Mouse (Mus musculus) heart, embryonic 15.5 days (tissue): ENCODE data around the gene Tsc2. TPM values are rescaled to one million over a fixed set of nuclear protein-coding genes. Genes with fewer than 3 reads are reported as not detected.
A peak's percentile ranks its signal among the peaks of the same experiment; 100 is the strongest.

Experiments
- ATAC-seq: fragments of 200-750 bp; cut with Nextera tagmentation; replicated peaks from 2 replicates; pipeline ENCODE4 v1.8.0; 2017; ENCODE audit warnings: low read depth, moderate TSS enrichment; ENCODE audit not compliant: insufficient number of reproducible peaks, insufficient read depth, low FRiP score
- H3K27ac ChIP-seq: fragments of 300-500 bp; sonication (generic); 2 replicates; pipeline ENCODE4 v1.5.1; 2015; ENCODE audit warnings: mild to moderate bottlenecking, inconsistent platforms
- H3K27me3 ChIP-seq: fragments of 300-500 bp; sonication (generic); 2 replicates; pipeline ENCODE4 v1.6.1; 2015; ENCODE audit warnings: inconsistent platforms
- H3K36me3 ChIP-seq: fragments of 300-500 bp; sonication (generic); 2 replicates; pipeline ENCODE4 v1.6.1; 2015; ENCODE audit warnings: mild to moderate bottlenecking, inconsistent platforms
- H3K4me1 ChIP-seq: fragments of 300-500 bp; sonication (generic); replicated peaks from 2 replicates; pipeline ENCODE4 v1.6.1; 2015; ENCODE audit warnings: inconsistent platforms
- H3K4me2 ChIP-seq: fragments of 300-500 bp; sonication (generic); 2 replicates; pipeline ENCODE4 v1.6.1; 2015; ENCODE audit warnings: inconsistent platforms, mild to moderate bottlenecking, moderate library complexity
- H3K4me3 ChIP-seq: fragments of 300-500 bp; sonication (generic); 2 replicates; pipeline ENCODE4 v1.5.1; 2015; ENCODE audit warnings: mild to moderate bottlenecking, inconsistent platforms
- H3K9ac ChIP-seq: fragments of 300-500 bp; sonication (generic); 2 replicates; pipeline ENCODE4 v1.6.1; 2015; ENCODE audit warnings: mild to moderate bottlenecking, inconsistent platforms
- H3K9me3 ChIP-seq: fragments of 300-500 bp; sonication (generic); replicated peaks from 2 replicates; pipeline ENCODE4 v1.6.1; 2016; ENCODE audit warnings: inconsistent platforms
- WGBS: fragments of 180-500 bp; shearing (Covaris S2); methylation state at CpG from one replicate; pipeline ENCODE4 v1.1.7; 2015; ENCODE audit warnings: mixed read lengths; 5-methylcytosine and 5-hydroxymethylcytosine counted together
- polyA plus RNA-seq: library from polyadenylated mRNA; unstranded; fragments of >200 nt; fragmentation: Nextera tagmentation; extraction: Ambion mirVana; gene quantifications from 2 replicates; pipeline ENCODE4 v1.2.1, GENCODE M21; 2015

Gene Tsc2
- polyA plus RNA-seq, 1 experiment from 2014 or later, result 39.0 TPM

- no peak overlapping the region for H3K4me3 ChIP-seq
- no peak overlapping the region for H3K9ac ChIP-seq
- no peaks in the 10 kb centered on the region for H3K27me3 ChIP-seq
- no peak for ATAC-seq
- H3K27ac ChIP-seq, result no peak overlapping the region
- no peaks in the 10 kb centered on the region; the same call in 1 of the 2 replicates for H3K4me1 ChIP-seq
- H3K4me2 ChIP-seq, result no peak overlapping the region
- 93% methylated on average over 5 of the region's 5 CpGs for WGBS
- H3K36me3 ChIP-seq, result peaks cover 77% of the 10 kb centered on the region
- H3K9me3 ChIP-seq, result no peaks in the 10 kb centered on the region
These were observed 40.7 kb downstream of the Tsc2 start for GRCm38 (mm10) chr17:24591695-24592094.

- Histone ChIP-seq H3K4me2 (no peak overlapping the region), H3K4me1 (no peaks in the 10 kb centered on the region; the same call in 1 of the 2 replicates), H3K9me3 (no peaks in the 10 kb centered on the region), H3K9ac (no peak overlapping the region), H3K27ac (no peak overlapping the region), H3K4me3 (no peak overlapping the region), H3K36me3 (peaks cover 80% of the 10 kb centered on the region), H3K27me3 (no peaks in the 10 kb centered on the region)
- ATAC-seq, result no peak
- WGBS, result 69% methylated on average over 3 of the region's 3 CpGs
These were observed 41.5 kb downstream of the Tsc2 start for GRCm38 (mm10) chr17:24590943-24591342.

- H3K36me3 ChIP-seq, result peaks cover 61% of the 10 kb centered on the region
- H3K4me1 ChIP-seq, result no peaks in the 10 kb centered on the region; the same call in 1 of the 2 replicates
- ATAC-seq, result no peak
- H3K27me3 ChIP-seq, result no peaks in the 10 kb centered on the region
- H3K9me3 ChIP-seq, result no peaks in the 10 kb centered on the region
- H3K27ac ChIP-seq, result no peak overlapping the region
- WGBS, result 92% methylated on average over 4 of the region's 4 CpGs
- H3K4me3 ChIP-seq, result no peak overlapping the region
- no peak overlapping the region for H3K4me2 ChIP-seq
- no peak overlapping the region for H3K9ac ChIP-seq
These were observed 45.9 kb downstream of the Tsc2 start for GRCm38 (mm10) chr17:24586532-24586931.

- ATAC-seq, result no peak
- peaks cover 65% of the 10 kb centered on the region for H3K36me3 ChIP-seq
- H3K27ac ChIP-seq, result peak overlapping the region; percentile 57
These were observed 47.9 kb downstream of the Tsc2 start for GRCm38 (mm10) chr17:24584520-24584919.

GRCm38 (mm10) chr17:24583599-24584460 lies 48.6 kb downstream of the Tsc2 start:
- 55% methylated on average over 5 of the region's 5 CpGs for WGBS
- ATAC-seq, result peak; percentile 76; the same call in 1 of the 2 replicates
- H3K4me1 ChIP-seq, result no peaks in the 10 kb centered on the region
- H3K9me3 ChIP-seq, result no peaks in the 10 kb centered on the region
- H3K4me3 ChIP-seq, result no peak overlapping the region
- no peak overlapping the region for H3K4me2 ChIP-seq
- peak overlapping the region; percentile 59 for H3K27ac ChIP-seq
- no peaks in the 10 kb centered on the region for H3K27me3 ChIP-seq
- peaks cover 65% of the 10 kb centered on the region for H3K36me3 ChIP-seq
- H3K9ac ChIP-seq, result no peak overlapping the region

More at GRCm38 (mm10) chr17:24584520-24584919, 47.9 kb downstream of the Tsc2 start:
- Histone ChIP-seq H3K4me3 (no peak overlapping the region), H3K27me3 (no peaks in the 10 kb centered on the region), H3K4me1 (no peaks in the 10 kb centered on the region), H3K9me3 (no peaks in the 10 kb centered on the region), H3K9ac (no peak overlapping the region), H3K4me2 (no peak overlapping the region)
- WGBS, result 70% methylated on average over 3 of the region's 3 CpGs

GRCm38 (mm10) chr17:24580287-24580686 lies 52.1 kb downstream of the Tsc2 start:
- H3K4me2 ChIP-seq, result no peak overlapping the region
- H3K9me3 ChIP-seq, result no peaks in the 10 kb centered on the region
- WGBS, result 94% methylated on average over 2 of the region's 2 CpGs
- no peak overlapping the region for H3K9ac ChIP-seq
- no peak overlapping the region for H3K27ac ChIP-seq
- peaks cover 53% of the 10 kb centered on the region for H3K36me3 ChIP-seq
- ATAC-seq, result no peak
- H3K27me3 ChIP-seq, result no peaks in the 10 kb centered on the region
- no peaks in the 10 kb centered on the region for H3K4me1 ChIP-seq
- H3K4me3 ChIP-seq, result no peak overlapping the region

- no peak for ATAC-seq
- H3K4me1 ChIP-seq, result no peaks in the 10 kb centered on the region
- H3K9me3 ChIP-seq, result no peaks in the 10 kb centered on the region
- 93% methylated on average over 3 of the region's 3 CpGs for WGBS
- no peak overlapping the region for H3K9ac ChIP-seq
- no peak overlapping the region for H3K4me2 ChIP-seq
- H3K36me3 ChIP-seq, result peaks cover 51% of the 10 kb centered on the region
- H3K4me3 ChIP-seq, result no peak overlapping the region
- H3K27me3 ChIP-seq, result no peaks in the 10 kb centered on the region
- H3K27ac ChIP-seq, result no peak overlapping the region
These were observed 52.9 kb downstream of the Tsc2 start for GRCm38 (mm10) chr17:24579532-24579931.

- peaks cover 52% of the 10 kb centered on the region for H3K36me3 ChIP-seq
- ATAC-seq, result no peak
- WGBS, result 87% methylated on average over 9 of the region's 9 CpGs
These were observed 58.6 kb downstream of the Tsc2 start for GRCm38 (mm10) chr17:24573811-24574210.

GRCm38 (mm10) chr17:24572651-24573245 lies 59.7 kb downstream of the Tsc2 start:
- no peak overlapping the region for H3K4me2 ChIP-seq
- WGBS, result 94% methylated on average over 12 of the region's 12 CpGs
- no peak overlapping the region for H3K4me3 ChIP-seq
- H3K27me3 ChIP-seq, result no peaks in the 10 kb centered on the region
- no peak overlapping the region for H3K9ac ChIP-seq
- peaks cover 47% of the 10 kb centered on the region for H3K36me3 ChIP-seq
- no peak for ATAC-seq
- no peaks in the 10 kb centered on the region for H3K4me1 ChIP-seq
- H3K9me3 ChIP-seq, result no peaks in the 10 kb centered on the region
- H3K27ac ChIP-seq, result no peak overlapping the region

More at GRCm38 (mm10) chr17:24573811-24574210, 58.6 kb downstream of the Tsc2 start:
- H3K4me2 ChIP-seq, result no peak overlapping the region
- H3K27me3 ChIP-seq, result no peaks in the 10 kb centered on the region
- H3K4me3 ChIP-seq, result no peak overlapping the region
- no peaks in the 10 kb centered on the region for H3K4me1 ChIP-seq
- no peaks in the 10 kb centered on the region for H3K9me3 ChIP-seq
- no peak overlapping the region for H3K27ac ChIP-seq
- H3K9ac ChIP-seq, result no peak overlapping the region

GRCm38 (mm10) chr17:24569837-24570236 lies 62.6 kb downstream of the Tsc2 start:
- ATAC-seq, result no peak
- Histone ChIP-seq H3K9me3 (no peaks in the 10 kb centered on the region), H3K27ac (no peak overlapping the region), H3K9ac (no peak overlapping the region), H3K27me3 (no peaks in the 10 kb centered on the region), H3K36me3 (peaks cover 40% of the 10 kb centered on the region), H3K4me2 (no peak overlapping the region), H3K4me3 (no peak overlapping the region), H3K4me1 (peaks cover 14% of the 10 kb centered on the region)
- WGBS, result 91% methylated on average over 4 of the region's 4 CpGs

- Histone ChIP-seq H3K4me2 (no peak overlapping the region), H3K27ac (0 out of 2 replicates have a peak overlapping the region, but pooled peaks have one; percentile 13), H3K36me3 (peaks cover 27% of the 10 kb centered on the region), H3K27me3 (no peaks in the 10 kb centered on the region), H3K9ac (no peak overlapping the region), H3K4me3 (no peak overlapping the region), H3K9me3 (no peaks in the 10 kb centered on the region), H3K4me1 (peaks cover 25% of the 10 kb centered on the region)
- ATAC-seq, result peak; percentile 36; the same call in 1 of the 2 replicates
- WGBS, result 46% methylated on average over 8 of the region's 8 CpGs
These were observed 65.2 kb downstream of the Tsc2 start for GRCm38 (mm10) chr17:24567034-24567779.
